Mouse (Mus musculus): ENCODE results near the gene Gm20388. TPM values are rescaled to one million over a fixed set of nuclear protein-coding genes. Genes with fewer than 3 reads are reported as not detected.

The Gm20388 gene
- polyA plus RNA-seq, 2 experiments = 8.5 TPM; not detected in 1

DNA sequence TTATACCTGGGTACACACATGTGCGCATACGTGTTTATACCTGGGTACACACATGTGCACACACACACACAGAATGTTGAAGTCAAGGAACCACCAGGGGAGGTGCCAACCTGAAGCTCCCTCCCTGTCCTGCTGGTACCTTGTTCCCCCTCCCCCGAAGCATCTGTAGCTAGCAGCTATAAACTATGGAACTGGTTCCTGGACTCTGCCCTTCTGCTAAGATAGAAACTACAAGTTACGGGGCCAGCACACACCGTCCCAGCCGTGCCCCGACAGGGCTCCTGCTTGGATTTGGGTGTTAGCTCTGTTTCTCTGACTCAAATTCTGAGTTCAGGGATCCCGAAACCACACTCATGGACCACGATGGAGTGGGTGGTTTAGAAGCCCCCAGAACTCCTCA is 2269.5 kb downstream of the Gm20388 start:
- 68% methylated on average over 9 of the region's 9 CpGs for whole genome bisulfite sequencing (ENCODE audit: insufficient replicate concordance)
- Histone ChIP-seq H3K9ac (replicated peaks) (no peak overlapping the region), H3K27me3 (ENCODE audit: control insufficient read depth, insufficient read depth, low read length) (no peaks in the 10 kb centered on the region), H3K9me3 (ENCODE audit: control insufficient read depth, low read length) (no peaks in the 10 kb centered on the region), H3K4me2 (ENCODE audit: low read depth) (no peak overlapping the region), H3K4me3 (ENCODE audit: insufficient read depth in 1 of 2, low read depth in 2 of 2, low read length in 2 of 2) (no peak overlapping the region), H3K27ac (no peak overlapping the region), H3K36me3 (replicated peaks; ENCODE audit: control insufficient read depth, insufficient read depth, low read depth) (no peaks in the 10 kb centered on the region), H3K4me1 (replicated peaks; ENCODE audit: control insufficient read depth in 2 of 2, insufficient read depth in 2 of 2, low read length in 1 of 2) (peaks cover 0 to 10% of the 10 kb centered on the region in 2 experiments; a peak in 2 of 4 replicates)
- TF ChIP-seq EP300 (IDR thresholded peaks at IDR 0.05; ENCODE audit: low read depth) (no peak), CTCF (IDR thresholded peaks at IDR 0.05; ENCODE audit: low read depth) (no peak)
- DNase-seq (ENCODE audit: low read depth in 3 of 3, low spot score in 3 of 3) = no peak
- ATAC-seq (ENCODE audit: insufficient read depth) = no peak

DNA sequence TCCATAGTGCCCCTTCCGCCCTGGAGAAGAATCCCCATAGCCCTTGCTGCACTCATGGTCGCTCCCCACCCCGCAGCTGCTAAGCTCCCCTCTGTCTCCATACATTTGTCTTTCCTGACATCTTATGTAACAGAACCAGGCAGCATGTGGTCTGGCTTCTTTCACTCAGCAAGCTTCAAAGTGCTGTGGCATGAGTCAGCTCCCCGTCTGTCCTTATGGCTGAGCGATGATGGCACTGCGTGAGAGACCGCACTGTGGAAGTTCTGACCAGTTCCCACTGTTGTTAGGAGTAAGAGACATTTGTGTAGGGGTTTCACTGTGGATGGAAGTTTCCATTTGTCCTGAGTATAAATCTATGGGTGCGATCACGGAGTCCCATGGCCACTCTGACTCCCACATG is 2270.8 kb downstream of the Gm20388 start:
- no peaks in the 10 kb centered on the region for H3K9me3 ChIP-seq (ENCODE audit: control insufficient read depth, low read length)
- no peak overlapping the region for H3K4me2 ChIP-seq (ENCODE audit: low read depth)
- DNase-seq (ENCODE audit: low read depth in 3 of 3, low spot score in 3 of 3) (no peak), ATAC-seq (ENCODE audit: insufficient read depth) (no peak)
- H3K4me1 ChIP-seq (replicated peaks; ENCODE audit: control insufficient read depth in 2 of 2, insufficient read depth in 2 of 2, low read length in 1 of 2) = peaks cover 0 to 10% of the 10 kb centered on the region in 2 experiments; a peak in 2 of 4 replicates
- 31% methylated on average over 9 of the region's 9 CpGs for WGBS (ENCODE audit: insufficient replicate concordance)
- no peak for TF ChIP-seq CTCF (IDR thresholded peaks at IDR 0.05; ENCODE audit: low read depth)
- TF ChIP-seq EP300 (IDR thresholded peaks at IDR 0.05; ENCODE audit: low read depth) = no peak
- no peak overlapping the region for H3K27ac ChIP-seq
- H3K4me3 ChIP-seq (ENCODE audit: insufficient read depth in 1 of 2, low read depth in 2 of 2, low read length in 2 of 2) = no peak overlapping the region
- no peak overlapping the region for H3K9ac ChIP-seq (replicated peaks)
- H3K27me3 ChIP-seq (ENCODE audit: control insufficient read depth, insufficient read depth, low read length) = no peaks in the 10 kb centered on the region
- no peaks in the 10 kb centered on the region for H3K36me3 ChIP-seq (replicated peaks; ENCODE audit: control insufficient read depth, insufficient read depth, low read depth)

DNA sequence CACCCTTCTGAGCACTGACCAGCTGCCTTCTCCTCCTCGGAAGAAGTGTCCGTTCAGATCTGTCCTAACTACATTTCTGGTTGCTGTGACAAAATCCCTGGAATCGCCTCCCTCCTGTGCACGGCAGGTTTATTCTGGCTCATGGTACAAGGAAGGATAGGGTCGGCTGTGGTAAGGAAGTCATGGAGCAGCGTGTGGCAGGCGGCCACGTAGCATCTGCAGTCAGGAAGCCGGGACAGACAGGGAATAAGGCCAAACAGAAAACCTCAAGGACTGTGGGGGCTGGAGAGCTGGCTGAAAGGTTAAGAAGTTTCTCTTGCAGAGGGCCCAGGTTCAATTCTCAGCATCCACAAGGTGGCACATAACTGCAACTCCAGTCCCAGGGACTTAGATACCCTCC is 2271.3 kb downstream of the Gm20388 start:
- 38% methylated on average over 9 of the region's 9 CpGs for WGBS (ENCODE audit: insufficient replicate concordance)
- TF ChIP-seq EP300 (IDR thresholded peaks at IDR 0.05; ENCODE audit: low read depth) (no peak), CTCF (IDR thresholded peaks at IDR 0.05; ENCODE audit: low read depth) (no peak)
- Histone ChIP-seq H3K27ac (no peak overlapping the region), H3K36me3 (replicated peaks; ENCODE audit: control insufficient read depth, insufficient read depth, low read depth) (no peaks in the 10 kb centered on the region), H3K4me2 (ENCODE audit: low read depth) (no peak overlapping the region), H3K9ac (replicated peaks) (no peak overlapping the region), H3K9me3 (ENCODE audit: control insufficient read depth, low read length) (no peaks in the 10 kb centered on the region), H3K4me1 (replicated peaks; ENCODE audit: control insufficient read depth in 2 of 2, insufficient read depth in 2 of 2, low read length in 1 of 2) (peaks cover 0 to 10% of the 10 kb centered on the region in 2 experiments; a peak in 2 of 4 replicates), H3K27me3 (ENCODE audit: control insufficient read depth, insufficient read depth, low read length) (no peaks in the 10 kb centered on the region), H3K4me3 (ENCODE audit: insufficient read depth in 1 of 2, low read depth in 2 of 2, low read length in 2 of 2) (no peak overlapping the region)
- DNase-seq (ENCODE audit: low read depth in 3 of 3, low spot score in 3 of 3) = no peak
- no peak for ATAC-seq (ENCODE audit: insufficient read depth)

GRCm38 (mm10) chr8:122186363-122186974 is 2275.8 kb downstream of the Gm20388 start:
- ATAC-seq (ENCODE audit: insufficient read depth) (no peak), DNase-seq (ENCODE audit: low read depth in 3 of 3, low spot score in 3 of 3) (no peak)
- 68% methylated on average over 19 of the region's 19 CpGs for WGBS (ENCODE audit: insufficient replicate concordance)
- Histone ChIP-seq H3K27me3 (ENCODE audit: control insufficient read depth, insufficient read depth, low read length) (no peaks in the 10 kb centered on the region), H3K4me1 (replicated peaks; ENCODE audit: control insufficient read depth in 2 of 2, insufficient read depth in 2 of 2, low read length in 1 of 2) (peaks cover 0 to 3% of the 10 kb centered on the region in 2 experiments; a peak in 2 of 4 replicates), H3K4me2 (ENCODE audit: low read depth) (no peak overlapping the region), H3K36me3 (replicated peaks; ENCODE audit: control insufficient read depth, insufficient read depth, low read depth) (no peaks in the 10 kb centered on the region), H3K9me3 (ENCODE audit: control insufficient read depth, low read length) (no peaks in the 10 kb centered on the region), H3K9ac (replicated peaks) (no peak overlapping the region), H3K4me3 (ENCODE audit: insufficient read depth in 1 of 2, low read depth in 2 of 2, low read length in 2 of 2) (no peak overlapping the region), H3K27ac (no peak overlapping the region)
- no peak for TF ChIP-seq EP300 (IDR thresholded peaks at IDR 0.05; ENCODE audit: low read depth)
- TF ChIP-seq CTCF (IDR thresholded peaks at IDR 0.05; ENCODE audit: low read depth) = no peak

DNA sequence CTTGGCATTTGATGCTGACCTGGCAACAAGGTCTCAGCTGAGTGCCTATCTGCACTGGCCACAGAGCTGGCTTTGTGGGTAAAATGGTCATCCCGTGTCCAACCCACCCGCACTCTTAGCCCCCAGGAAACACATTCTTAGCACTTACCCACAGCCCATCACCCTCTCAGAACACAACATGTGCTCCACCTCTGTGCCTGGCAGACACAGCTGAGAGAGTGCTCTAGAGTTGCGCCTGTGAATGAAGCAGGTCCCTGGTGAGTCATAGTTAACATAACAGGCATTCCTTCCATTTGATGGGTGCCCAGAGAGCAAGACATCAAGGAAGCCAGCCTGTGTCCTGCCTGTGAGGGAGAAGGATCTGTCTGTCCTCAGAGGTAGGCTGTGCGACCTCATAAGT is 2276.6 kb downstream of the Gm20388 start:
- DNase-seq (ENCODE audit: low read depth in 3 of 3, low spot score in 3 of 3) (no peak), ATAC-seq (ENCODE audit: insufficient read depth) (no peak)
- TF ChIP-seq CTCF (IDR thresholded peaks at IDR 0.05; ENCODE audit: low read depth) (no peak), EP300 (IDR thresholded peaks at IDR 0.05; ENCODE audit: low read depth) (no peak)
- WGBS (ENCODE audit: insufficient replicate concordance) = 63% methylated on average over 4 of the region's 4 CpGs
- Histone ChIP-seq H3K9ac (replicated peaks) (no peak overlapping the region), H3K27me3 (ENCODE audit: control insufficient read depth, insufficient read depth, low read length) (no peaks in the 10 kb centered on the region), H3K4me1 (replicated peaks; ENCODE audit: control insufficient read depth in 2 of 2, insufficient read depth in 2 of 2, low read length in 1 of 2) (peaks cover 0 to 3% of the 10 kb centered on the region in 2 experiments; a peak in 2 of 4 replicates), H3K27ac (no peak overlapping the region), H3K4me3 (ENCODE audit: insufficient read depth in 1 of 2, low read depth in 2 of 2, low read length in 2 of 2) (no peak overlapping the region), H3K4me2 (ENCODE audit: low read depth) (no peak overlapping the region), H3K9me3 (ENCODE audit: control insufficient read depth, low read length) (no peaks in the 10 kb centered on the region), H3K36me3 (replicated peaks; ENCODE audit: control insufficient read depth, insufficient read depth, low read depth) (no peaks in the 10 kb centered on the region)

Measured in liver, embryonic 14.5 days (tissue).